ENCODE assay signal across 9 mouse cellular contexts in genomic region chr7:98778929-98779328, GRCm38 (mm10). TPM values are rescaled to one million over a fixed set of nuclear protein-coding genes. Genes with fewer than 3 reads are reported as not detected.
DNase-seq lines count a peak whose midpoint lies in the region; ATAC-seq and TF ChIP-seq lines count a peak whose summit lies in the region.
"Had no signal": no experiment of that assay in that cellular context is flagged by ENCODE, and none has a peak within 500 bp of the region (broad histone marks: within the 10 kb centered on the region; RNA-seq: fewer than 3 reads in every experiment).

No protein-coding gene starts in this region.

- no peak overlapping the region for H3K27ac ChIP-seq in forebrain, embryonic 11.5 days (ENCODE audit: low read depth, low read length)
- H3K27ac ChIP-seq in forebrain, embryonic 12.5 days, result no peak overlapping the region
- no peak overlapping the region; the same call in 1 of the 2 replicates for H3K27ac ChIP-seq in gastrocnemius, adult 2 months

- no peaks in the 10 kb centered on the region for H3K9me3 ChIP-seq in forebrain, embryonic 11.5 days (ENCODE audit: control insufficient read depth, low read length)
- no peaks in the 10 kb centered on the region for H3K9me3 ChIP-seq in forebrain, embryonic 12.5 days
- H3K9me3 ChIP-seq: lung, embryonic 15.5 days had no signal

- H3K4me3 ChIP-seq in forebrain, embryonic 11.5 days (ENCODE audit: low read depth, low read length), result no peak overlapping the region
- no peak overlapping the region for H3K4me3 ChIP-seq in forebrain, embryonic 12.5 days (replicated peaks)
- H3K4me3 ChIP-seq in gastrocnemius, adult 2 months, result no peak overlapping the region
- H3K4me3 ChIP-seq: lung, embryonic 15.5 days had no signal

- H3K27me3 ChIP-seq in forebrain, embryonic 11.5 days (ENCODE audit: control insufficient read depth, insufficient read depth, low read length), result no peaks in the 10 kb centered on the region
- H3K27me3 ChIP-seq in forebrain, embryonic 12.5 days, result peaks cover 23% of the 10 kb centered on the region

- no peak for ATAC-seq in forebrain, embryonic 11.5 days (replicated peaks; ENCODE audit: low FRiP score)
- ATAC-seq in forebrain, embryonic 12.5 days (ENCODE audit: low FRiP score), result no peak

- peak; percentile 82 for DNase-seq in forebrain, embryonic 11.5 days (ENCODE audit: low spot score)
- DNase-seq in cerebellum, adult 18-20 months, result peak; percentile 48 to 69
- DNase-seq in gastrocnemius, adult 2 months, result peak; percentile 87
- DNase-seq in induced T-regulatory cell, adult 2 months (ENCODE audit: low read depth), result peak; percentile 77
- DNase-seq in left cerebral cortex, adult 18-20 months (ENCODE audit: low spot score in 2 of 2), result peak; percentile 72 to 73
- peak; percentile 82 for DNase-seq in mesoderm, embryonic 11.5 days (ENCODE audit: low read depth, low spot score)
- DNase-seq in spleen, postnatal 4 days (ENCODE audit: low spot score in 2 of 2), result peak; percentile 52 to 85

- WGBS in forebrain, embryonic 11.5 days, result 29% methylated on average over 5 of the region's 5 CpGs
- WGBS in forebrain, embryonic 12.5 days, result 22% methylated on average over 5 of the region's 5 CpGs

- no peaks in the 10 kb centered on the region for H3K36me3 ChIP-seq in forebrain, embryonic 11.5 days (ENCODE audit: control insufficient read depth, insufficient read depth, low read length)
- no peaks in the 10 kb centered on the region for H3K36me3 ChIP-seq in forebrain, embryonic 12.5 days (replicated peaks)
- H3K36me3 ChIP-seq: lung, embryonic 15.5 days had no signal

- peaks cover under 1% of the 10 kb centered on the region for H3K4me1 ChIP-seq in forebrain, embryonic 11.5 days (replicated peaks; ENCODE audit: control insufficient read depth, insufficient read depth, low read length)
- H3K4me1 ChIP-seq in forebrain, embryonic 12.5 days, result peaks cover 9% of the 10 kb centered on the region

- intact Hi-C loops in gastrocnemius, adult 2 months (cut with DNase I), result loop anchor here (1.0 to 2.0 kb wide), 2 partner anchors 36 to 298 kb away; no protein-coding TSS in a partner anchor

- no peak overlapping the region for H3K4me2 ChIP-seq in forebrain, embryonic 11.5 days (ENCODE audit: low read depth, low read length, severe bottlenecking)
- H3K4me2 ChIP-seq in forebrain, embryonic 12.5 days, result no peak overlapping the region
- H3K4me2 ChIP-seq: lung, embryonic 15.5 days had no signal

- H3K9ac ChIP-seq in forebrain, embryonic 11.5 days (ENCODE audit: low read length), result no peak overlapping the region
- no peak overlapping the region for H3K9ac ChIP-seq in forebrain, embryonic 12.5 days
- H3K9ac ChIP-seq: lung, embryonic 15.5 days had no signal

- TF ChIP-seq CTCF in gastrocnemius, adult 2 months (IDR thresholded peaks at IDR 0.05), result peak; percentile 94

RNA-seq across cellular contexts. Expression of gene Wnt11, which starts 56.0 kb away (rescaled TPM):
- 0.76 and 1.0 TPM in 2 replicates for polyA plus RNA-seq in forebrain, embryonic 11.5 days (2014; fragmentation: Nextera tagmentation; extraction: Ambion mirVana)
- 1.7 and 2.6 TPM in 2 replicates for polyA plus RNA-seq in forebrain, embryonic 12.5 days (2016; fragmentation: Nextera tagmentation; extraction: Ambion mirVana)
- 1 to 10 TPM; 5.3 to 8.3 TPM for total RNA-seq in gastrocnemius, adult 2 months (2021)
- under 1 TPM; 0.56 to 0.93 TPM for total RNA-seq in left cerebral cortex, adult 18-20 months (2021)
